Mouse (Mus musculus) intestine, postnatal 0 days (tissue): ENCODE measurements at regions not wholly inside any gene's neighbourhood (a gene's known extent, or its start where the extent isn't known, plus 50 kb on each side); places are given as distances from the start of the nearest gene placed in this dataset.

Source experiments
- ATAC-seq: fragments of 200-750 bp; cut with Nextera tagmentation; 2 replicates; pipeline ENCODE4 v1.8.0; 2017; ENCODE audit warnings: mild to moderate bottlenecking, moderate TSS enrichment, moderate library complexity
- H3K27ac ChIP-seq: fragments of 300-500 bp; sonication (generic); 2 replicates; pipeline ENCODE4 v1.5.1; 2014; ENCODE audit warnings: mild to moderate bottlenecking, low read depth, low read length, moderate library complexity
- H3K27me3 ChIP-seq: fragments of 300-500 bp; sonication (generic); replicated peaks from 2 replicates; pipeline ENCODE4 v1.6.1; 2014; ENCODE audit warnings: low read length, mixed read lengths; ENCODE audit not compliant: control insufficient read depth, insufficient read depth
- H3K36me3 ChIP-seq: fragments of 300-500 bp; sonication (generic); 2 replicates; pipeline ENCODE4 v1.6.1; 2014; ENCODE audit warnings: mild to moderate bottlenecking, moderate library complexity; ENCODE audit not compliant: control insufficient read depth, insufficient read depth
- H3K4me1 ChIP-seq: fragments of 300-500 bp; sonication (generic); replicated peaks from 2 replicates; pipeline ENCODE4 v1.6.1; 2014; ENCODE audit warnings: antibody characterized with exemption, low read length, mixed read lengths; ENCODE audit not compliant: control insufficient read depth, insufficient read depth
- H3K4me2 ChIP-seq: fragments of 300-500 bp; sonication (generic); replicated peaks from 2 replicates; pipeline ENCODE4 v1.6.1; 2014; ENCODE audit warnings: low read depth, mild to moderate bottlenecking, moderate library complexity
- H3K4me3 ChIP-seq: fragments of 300-500 bp; sonication (generic); 2 replicates; pipeline ENCODE4 v1.5.1; 2014; ENCODE audit warnings: low read depth, low read length
- H3K9ac ChIP-seq: fragments of 300-500 bp; sonication (generic); 2 replicates; pipeline ENCODE4 v1.6.1; 2014; ENCODE audit warnings: mild to moderate bottlenecking, low read depth, low read length
- H3K9me3 ChIP-seq: fragments of 300-500 bp; sonication (generic); 2 replicates; pipeline ENCODE4 v1.6.1; 2016; ENCODE audit warnings: mixed run types; ENCODE audit not compliant: control insufficient read depth
- CTCF ChIP-seq: sonication (generic); IDR thresholded peaks from 2 replicates; pipeline ENCODE4 v1.5.1; 2016; ENCODE audit warnings: low read depth, mild to moderate bottlenecking, control low read depth, antibody characterized with exemption, moderate library complexity
- WGBS: fragments of 180-500 bp; shearing (Covaris S2); extraction: QIAGEN DNeasy Blood & Tissue Kit; methylation state at CpG from one replicate; pipeline ENCODE4 v1.1.7; 2014; 5-methylcytosine and 5-hydroxymethylcytosine counted together

GRCm38 (mm10) chr13:90229106-90229505 is 139.7 kb upstream of the Xrcc4 start:
- Histone ChIP-seq H3K4me3 (no peak overlapping the region), H3K4me1 (no peaks in the 10 kb centered on the region), H3K27ac (no peak overlapping the region), H3K36me3 (no peaks in the 10 kb centered on the region), H3K27me3 (no peaks in the 10 kb centered on the region), H3K9ac (no peak overlapping the region), H3K9me3 (no peaks in the 10 kb centered on the region), H3K4me2 (no peak overlapping the region)
- ATAC-seq = peak; percentile 67; the same call in 1 of the 2 replicates
- no peak for TF ChIP-seq CTCF
- WGBS = 51% methylated on average over 2 of the region's 2 CpGs

GRCm38 (mm10) chr13:90226212-90226611 is 136.8 kb upstream of the Xrcc4 start:
- Histone ChIP-seq H3K9me3 (no peaks in the 10 kb centered on the region), H3K4me2 (no peak overlapping the region), H3K27ac (no peak overlapping the region), H3K4me1 (no peaks in the 10 kb centered on the region), H3K4me3 (no peak overlapping the region), H3K27me3 (no peaks in the 10 kb centered on the region), H3K36me3 (no peaks in the 10 kb centered on the region), H3K9ac (no peak overlapping the region)
- TF ChIP-seq CTCF = no peak
- 97% methylated on average over 2 of the region's 2 CpGs for WGBS
- ATAC-seq = no peak

- H3K4me2 ChIP-seq = no peak overlapping the region
- ATAC-seq = no peak
- H3K4me3 ChIP-seq = no peak overlapping the region
- no peaks in the 10 kb centered on the region for H3K9me3 ChIP-seq
- TF ChIP-seq CTCF = no peak
- no peaks in the 10 kb centered on the region for H3K4me1 ChIP-seq
- H3K27me3 ChIP-seq = no peaks in the 10 kb centered on the region
- no peak overlapping the region for H3K27ac ChIP-seq
- no peak overlapping the region for H3K9ac ChIP-seq
- H3K36me3 ChIP-seq = no peaks in the 10 kb centered on the region
These were observed 123.0 kb upstream of the Xrcc4 start for GRCm38 (mm10) chr13:90212390-90212789.

GRCm38 (mm10) chr13:90207875-90208274 is 118.5 kb upstream of the Xrcc4 start:
- H3K9me3 ChIP-seq = no peaks in the 10 kb centered on the region

More at GRCm38 (mm10) chr13:90207875-90208274, 118.5 kb upstream of the Xrcc4 start:
- Histone ChIP-seq H3K4me3 (no peak overlapping the region), H3K27ac (no peak overlapping the region), H3K4me2 (no peak overlapping the region), H3K36me3 (no peaks in the 10 kb centered on the region), H3K9ac (no peak overlapping the region), H3K27me3 (no peaks in the 10 kb centered on the region), H3K4me1 (no peaks in the 10 kb centered on the region)
- TF ChIP-seq CTCF = no peak
- no peak for ATAC-seq
